Mouse (Mus musculus): ENCODE data around the gene Calu. TPM values are rescaled to one million over a fixed set of nuclear protein-coding genes. Genes with fewer than 3 reads are reported as not detected.
"Not testable (repeated sequence)": the region's sequence is repeated elsewhere in the genome, so short reads cannot be mapped to it uniquely, and the experiment has no call there.

Calu gene
- total and polyA plus RNA-seq, 3 experiments: 79.4 to 419 (median 98.0) TPM

- TF ChIP-seq TBP (IDR thresholded peaks at IDR 0.05; ENCODE audit: low read depth, low read length): peak; percentile 96
- H3K36me3 ChIP-seq (ENCODE audit: control insufficient read depth in 1 of 2, insufficient read depth in 2 of 2, low read length in 2 of 2); H3K27me3 ChIP-seq (ENCODE audit: control insufficient read depth in 1 of 2, insufficient read depth in 2 of 2, low read length in 2 of 2); H3K9ac ChIP-seq (ENCODE audit: control insufficient read depth, low read depth, low read length, poor library complexity, severe bottlenecking); DNase-seq (ENCODE audit: low read depth, low spot score); H3K4me3 ChIP-seq (ENCODE audit: control insufficient read depth in 1 of 2, insufficient read depth in 1 of 2, low read depth in 2 of 2, low read length in 2 of 2); H3K4me1 ChIP-seq (ENCODE audit: control insufficient read depth in 1 of 2, insufficient read depth in 2 of 2, low read length in 2 of 2); H3K9me3 ChIP-seq (replicated peaks; ENCODE audit: insufficient read depth, low read length); H3K27ac ChIP-seq (ENCODE audit: control insufficient read depth, low read depth, low read length): not testable (repeated sequence)
- H3K79me2 ChIP-seq (ENCODE audit: control insufficient read depth, insufficient read depth, low read length, poor library complexity): peaks cover 22% of the 10 kb centered on the region
Observed at GRCm38 (mm10) chr6:29346512-29346911, 1.4 kb upstream of the Calu start.

- peaks cover 0 to 13% of the 10 kb centered on the region in 2 experiments; a peak in 3 of 4 replicates for H3K36me3 ChIP-seq (ENCODE audit: control insufficient read depth in 1 of 2, insufficient read depth in 2 of 2, low read length in 2 of 2)
- DNase-seq (ENCODE audit: low read depth, low spot score): no peak
- H3K27me3 ChIP-seq (ENCODE audit: control insufficient read depth in 1 of 2, insufficient read depth in 2 of 2, low read length in 2 of 2): peaks cover 8 to 9% of the 10 kb centered on the region in 2 experiments
- peak overlapping the region; percentile 64 for H3K27ac ChIP-seq (ENCODE audit: control insufficient read depth, low read depth, low read length)
- H3K9ac ChIP-seq (ENCODE audit: control insufficient read depth, low read depth, low read length, poor library complexity, severe bottlenecking): peak overlapping the region; percentile 79
- peak overlapping the region; percentile 67 to 95 for H3K4me3 ChIP-seq (ENCODE audit: control insufficient read depth in 1 of 2, insufficient read depth in 1 of 2, low read depth in 2 of 2, low read length in 2 of 2)
- peaks cover 3 to 6% of the 10 kb centered on the region in 2 experiments; a peak in 2 of 4 replicates for H3K4me1 ChIP-seq (ENCODE audit: control insufficient read depth in 1 of 2, insufficient read depth in 2 of 2, low read length in 2 of 2)
- peaks cover 25% of the 10 kb centered on the region for H3K79me2 ChIP-seq (ENCODE audit: control insufficient read depth, insufficient read depth, low read length, poor library complexity)
- TF ChIP-seq USF1 (IDR thresholded peaks at IDR 0.05; ENCODE audit: low read depth, low read length): no peak
- TF ChIP-seq E2F4 (IDR thresholded peaks at IDR 0.05; ENCODE audit: borderline replicate concordance, low read depth, low read length): no peak
- TF ChIP-seq TAL1 (IDR thresholded peaks at IDR 0.05; ENCODE audit: low read length): no peak
- no peak for TF ChIP-seq JUND (IDR thresholded peaks at IDR 0.05; ENCODE audit: low read depth, low read length)
- no peak for TF ChIP-seq RCOR1 (IDR thresholded peaks at IDR 0.05; ENCODE audit: low read depth, low read length)
- no peak; a peak in 1 of 4 replicates for TF ChIP-seq EP300 (IDR thresholded peaks at IDR 0.05; ENCODE audit: low read depth in 1 of 2, low read length in 2 of 2)
- peak; percentile 35 for TF ChIP-seq MXI1 (IDR thresholded peaks at IDR 0.05; ENCODE audit: low read depth, low read length)
- TF ChIP-seq MAZ (IDR thresholded peaks at IDR 0.05; ENCODE audit: low read depth, low read length): no peak
- TF ChIP-seq MAFK (IDR thresholded peaks at IDR 0.05; ENCODE audit: borderline replicate concordance, low read depth, low read length): no peak
- no peak for TF ChIP-seq ZKSCAN1 (IDR thresholded peaks at IDR 0.05; ENCODE audit: low read depth, low read length)
- TF ChIP-seq POLR2A (IDR thresholded peaks at IDR 0.05; ENCODE audit: control insufficient read depth in 1 of 2, insufficient read depth in 1 of 2, low read depth in 1 of 2, low read length in 2 of 2, poor library complexity in 1 of 2): no peak
- no peak for TF ChIP-seq BHLHE40 (IDR thresholded peaks at IDR 0.05; ENCODE audit: borderline replicate concordance, low read depth, low read length)
- TF ChIP-seq GATA1 (IDR thresholded peaks at IDR 0.05; ENCODE audit: low read depth, low read length): no peak
- TF ChIP-seq NELFE (IDR thresholded peaks at IDR 0.05; ENCODE audit: low read depth, low read length): no peak
- no peak for TF ChIP-seq UBTF (IDR thresholded peaks at IDR 0.05; ENCODE audit: borderline replicate concordance, insufficient read depth, low read depth, low read length)
- TF ChIP-seq MYB (IDR thresholded peaks at IDR 0.05; ENCODE audit: low read depth, low read length): no peak
- no peak for TF ChIP-seq CHD2 (IDR thresholded peaks at IDR 0.05; ENCODE audit: low read length)
- no peak for TF ChIP-seq ELF1 (IDR thresholded peaks at IDR 0.05; ENCODE audit: low read depth, low read length)
- no peak for TF ChIP-seq ZC3H11A (IDR thresholded peaks at IDR 0.05; ENCODE audit: low read depth, low read length)
- TF ChIP-seq RAD21 (IDR thresholded peaks at IDR 0.05; ENCODE audit: low read depth, low read length): no peak
- no peak for TF ChIP-seq NRF1 (IDR thresholded peaks at IDR 0.05; ENCODE audit: insufficient read depth, low read depth, low read length, poor library complexity, severe bottlenecking)
- TF ChIP-seq ETS1 (IDR thresholded peaks at IDR 0.05; ENCODE audit: low read depth, low read length): no peak
- TF ChIP-seq HCFC1 (IDR thresholded peaks at IDR 0.05; ENCODE audit: low read depth, low read length): no peak
- no peak for TF ChIP-seq MAX (IDR thresholded peaks at IDR 0.05; ENCODE audit: low read length)
- TF ChIP-seq POLR2AphosphoS2 (IDR thresholded peaks at IDR 0.05; ENCODE audit: low read length): no peak
- no peak for TF ChIP-seq SMC3 (IDR thresholded peaks at IDR 0.05; ENCODE audit: low read depth, low read length)
- peak; percentile 56 for TF ChIP-seq MYC (IDR thresholded peaks at IDR 0.05; ENCODE audit: low read depth, low read length)
- TF ChIP-seq MEF2A (IDR thresholded peaks at IDR 0.05; ENCODE audit: extremely low read depth, insufficient replicate concordance, low read depth, low read length, poor library complexity, severe bottlenecking): 0 out of 2 replicates have a peak, but pooled peaks have one; percentile 9
- TF ChIP-seq ZMIZ1 (IDR thresholded peaks at IDR 0.05; ENCODE audit: low read depth, low read length): no peak
- TF ChIP-seq TBP (IDR thresholded peaks at IDR 0.05; ENCODE audit: low read depth, low read length): no peak
- TF ChIP-seq CHD1 (IDR thresholded peaks at IDR 0.05; ENCODE audit: low read depth, low read length): 0 out of 2 replicates have a peak, but pooled peaks have one; percentile 67
- no peak for TF ChIP-seq SIN3A (IDR thresholded peaks at IDR 0.05; ENCODE audit: low read length)
- H3K9me3 ChIP-seq (replicated peaks; ENCODE audit: insufficient read depth, low read length): no peaks in the 10 kb centered on the region
Observed at GRCm38 (mm10) chr6:29347189-29347588, 680 bp upstream of the Calu start.

All from MEL (cell line).